ENCODE assay signal across 22 mouse cellular contexts in genomic region chr11:67926348-67927055, GRCm38 (mm10). TPM values are rescaled to one million over a fixed set of nuclear protein-coding genes. Genes with fewer than 3 reads are reported as not detected.
DNase-seq lines count a peak whose midpoint lies in the region; ATAC-seq and TF ChIP-seq lines count a peak whose summit lies in the region.
"Had no signal": no experiment of that assay in that cellular context is flagged by ENCODE, and none has a peak within 500 bp of the region (broad histone marks: within the 10 kb centered on the region; RNA-seq: fewer than 3 reads in every experiment).

No protein-coding gene starts in this region.

- ATAC-seq in heart, embryonic 11.5 days (replicated peaks; ENCODE audit: insufficient number of reproducible peaks, low FRiP score, low TSS enrichment) = no peak
- ATAC-seq in kidney, embryonic 16.5 days (ENCODE audit: low FRiP score, low TSS enrichment) = no peak
- ATAC-seq: forebrain, postnatal 0 days; inflammation-experienced regulatory T-cells, adult 6 months; liver, postnatal 0 days had no signal

- no peak for TF ChIP-seq CTCF in lung, adult 2 months (IDR thresholded peaks at IDR 0.05; ENCODE audit: insufficient read depth, low read length)

- peak overlapping the region; percentile 7; the same call in 1 of the 2 replicates for H3K4me2 ChIP-seq in heart, embryonic 11.5 days
- H3K4me2 ChIP-seq in kidney, embryonic 16.5 days (replicated peaks; ENCODE audit: low read depth, low read length) = peak overlapping the region; percentile 20; the same call in 1 of the 2 replicates
- H3K4me2 ChIP-seq: limb, embryonic 13.5 days; neural tube, embryonic 12.5 days had no signal

- no peaks in the 10 kb centered on the region for H3K9me3 ChIP-seq in heart, embryonic 11.5 days (replicated peaks; ENCODE audit: control insufficient read depth, low read length)
- H3K9me3 ChIP-seq in kidney, embryonic 16.5 days (ENCODE audit: low read length) = 0 out of 2 replicates have a peak, but pooled peaks cover 3% of the 10 kb centered on the region
- H3K9me3 ChIP-seq: limb, embryonic 13.5 days; neural tube, embryonic 12.5 days had no signal

- H3K27me3 ChIP-seq in heart, embryonic 11.5 days (ENCODE audit: control insufficient read depth, insufficient read depth, low read length) = peaks cover 5% of the 10 kb centered on the region; the same call in 1 of the 2 replicates
- H3K27me3 ChIP-seq in kidney, embryonic 16.5 days (ENCODE audit: insufficient read depth, low read length) = no peaks in the 10 kb centered on the region

- no peak overlapping the region for H3K27ac ChIP-seq in heart, embryonic 11.5 days (ENCODE audit: low read depth, low read length)
- H3K27ac ChIP-seq in kidney, embryonic 16.5 days (ENCODE audit: low read length) = no peak overlapping the region
- H3K27ac ChIP-seq: limb, embryonic 13.5 days; neural tube, embryonic 12.5 days had no signal

- no peak overlapping the region for H3K9ac ChIP-seq in heart, embryonic 11.5 days (ENCODE audit: low read depth, low read length)
- H3K9ac ChIP-seq in kidney, embryonic 16.5 days (replicated peaks; ENCODE audit: low read length) = no peak overlapping the region
- H3K9ac ChIP-seq: forebrain, postnatal 0 days; limb, embryonic 13.5 days; liver, postnatal 0 days; neural tube, embryonic 12.5 days had no signal

- DNase-seq in heart, postnatal 4 days = no peak
- DNase-seq in kidney, postnatal 4 days = no peak
- peak; percentile 37 for DNase-seq in A20 (ENCODE audit: low read depth, low spot score)
- peak; percentile 67 for DNase-seq in R1 (ENCODE audit: low read depth, low spot score)
- no peak for DNase-seq in lung, adult 2 months
- DNase-seq in spleen, postnatal 4 days (ENCODE audit: low spot score in 2 of 2) = no peak
- DNase-seq: cerebellum, adult 11-12 months; cerebellum, postnatal 25 days; forebrain, postnatal 0 days; heart, adult 18-20 months; kidney, postnatal 36 days; liver, postnatal 0 days; thymus, postnatal 25 days had no signal

- H3K36me3 ChIP-seq in heart, embryonic 11.5 days (ENCODE audit: control insufficient read depth, insufficient read depth, low read length) = no peaks in the 10 kb centered on the region
- H3K36me3 ChIP-seq in kidney, embryonic 16.5 days (ENCODE audit: insufficient read depth, low read length) = no peaks in the 10 kb centered on the region
- H3K36me3 ChIP-seq: G1E; limb, embryonic 13.5 days; neural tube, embryonic 12.5 days had no signal

- no peak for TF ChIP-seq POLR2A in lung, adult 2 months (IDR thresholded peaks at IDR 0.05; ENCODE audit: borderline replicate concordance, extremely low read depth, low read depth, low read length)

- no peaks in the 10 kb centered on the region for H3K4me1 ChIP-seq in heart, embryonic 11.5 days (ENCODE audit: control insufficient read depth, insufficient read depth, low read length)
- H3K4me1 ChIP-seq in kidney, embryonic 16.5 days (ENCODE audit: insufficient read depth, low read length) = peaks cover 20% of the 10 kb centered on the region
- peaks cover 3% of the 10 kb centered on the region; the same call in 1 of the 2 replicates for H3K4me1 ChIP-seq in lung, adult 2 months (ENCODE audit: control insufficient read depth, insufficient read depth, low read length)

- no peak overlapping the region for H3K4me3 ChIP-seq in heart, embryonic 11.5 days (ENCODE audit: low read depth, low read length)
- H3K4me3 ChIP-seq in kidney, embryonic 16.5 days (ENCODE audit: low read length) = no peak overlapping the region
- H3K4me3 ChIP-seq in lung, adult 2 months (replicated peaks; ENCODE audit: extremely low read depth, low read depth, low read length) = no peak overlapping the region
- H3K4me3 ChIP-seq: limb, embryonic 13.5 days; neural tube, embryonic 12.5 days had no signal

- WGBS in heart, embryonic 11.5 days (ENCODE audit: insufficient replicate concordance) = 16% methylated on average over 10 of the region's 15 CpGs
- WGBS in kidney, embryonic 16.5 days = 13% methylated on average over 13 of the region's 15 CpGs
- 21% methylated on average over 15 of the region's 15 CpGs for WGBS in lung, adult 2 months

RNA-seq across cellular contexts. Expression of gene Usp43, which starts 4.5 kb away (rescaled TPM):
- 0.24 TPM in 2 replicates for polyA plus RNA-seq in heart, embryonic 11.5 days (2014; fragmentation: Nextera tagmentation; extraction: Ambion mirVana)
- 1 to 10 TPM; 4.6 to 6.1 TPM for total RNA-seq in heart, postnatal 4 days (2021)
- 1.9 and 2.6 TPM in 2 replicates for polyA plus RNA-seq in kidney, embryonic 16.5 days (2015; fragmentation: Nextera tagmentation; extraction: Ambion mirVana)
- polyA plus RNA-seq in lung, adult 2 months (2012; rRNA removed) = 7.0 and 7.9 TPM in 2 replicates
- total RNA-seq: megakaryocyte-erythroid progenitor cell, adult 5-6 weeks had no signal
- polyA plus RNA-seq: G1E; inflammation-experienced regulatory T-cells, adult 6 months; liver, postnatal 0 days had no signal

RNA-seq across cellular contexts. Expression of gene Cfap52, which starts 38.9 kb away (rescaled TPM):
- polyA plus RNA-seq in heart, embryonic 11.5 days (2014; fragmentation: Nextera tagmentation; extraction: Ambion mirVana) = 0.57 TPM in 1 of 2 replicates, not detected in the other
- under 1 TPM in 1 of 2 experiments, not detected in 1; 0.14 TPM for total RNA-seq in heart, postnatal 4 days (2021)
- polyA plus RNA-seq in kidney, embryonic 16.5 days (2015; fragmentation: Nextera tagmentation; extraction: Ambion mirVana) = 1.7 and 2.2 TPM in 2 replicates
- 4.7 and 9.4 TPM in 2 replicates for polyA plus RNA-seq in lung, adult 2 months (2012; rRNA removed)
- total RNA-seq: adrenal gland, adult 18-20 months; G1E; megakaryocyte-erythroid progenitor cell, adult 5-6 weeks had no signal
- polyA plus RNA-seq: embryonic facial prominence, embryonic 11.5 days; G1E; inflammation-experienced regulatory T-cells, adult 6 months; liver, postnatal 0 days had no signal

RNA-seq across cellular contexts. Expression of gene Stx8, which starts 39.5 kb away (rescaled TPM):
- 59.2 and 60.9 TPM in 2 replicates for polyA plus RNA-seq in heart, embryonic 11.5 days (2014; fragmentation: Nextera tagmentation; extraction: Ambion mirVana)
- 10 to 100 TPM; 34.7 to 35.8 TPM for total RNA-seq in heart, postnatal 4 days (2021)
- 48.9 and 49.6 TPM in 2 replicates for polyA plus RNA-seq in kidney, embryonic 16.5 days (2015; fragmentation: Nextera tagmentation; extraction: Ambion mirVana)
- 3.9 and 8.7 TPM in 2 replicates for polyA plus RNA-seq in lung, adult 2 months (2012; rRNA removed)

Comparison
In these comparisons a context has a peak if more than half of its experiments do, and no peak if none do; other contexts are left out.
1. DNase-seq: peak in A20 (single experiment) and R1 (single experiment); none in heart, postnatal 4 days (single experiment), kidney, postnatal 4 days (0 of 2), lung, adult 2 months (single experiment) and spleen, postnatal 4 days (0 of 2).